Mouse (Mus musculus): ENCODE results near the gene Asb9. TPM values are rescaled to one million over a fixed set of nuclear protein-coding genes. Genes with fewer than 3 reads are reported as not detected.

Gene Asb9
- polyA plus RNA-seq (2015; fragmentation: Nextera tagmentation; extraction: Ambion mirVana), result not detected in 2 replicates

GRCm38 (mm10) chrX:164505709-164506498 is at the start of gene Asb9:
Gene Asb9, plus strand, starts transcription at chrX:164506327.

Other genes starting within 250 kb of the Asb9 start
- 0.51 and 0.55 TPM in 2 replicates for gene Bmx, start 248.1 kb upstream of the Asb9 start, polyA plus RNA-seq (2015; fragmentation: Nextera tagmentation; extraction: Ambion mirVana)
- gene Pir, start 237.0 kb upstream of the Asb9 start, polyA plus RNA-seq (2015; fragmentation: Nextera tagmentation; extraction: Ambion mirVana), result 6.5 and 7.2 TPM in 2 replicates
- gene Vegfd, start 132.9 kb upstream of the Asb9 start, polyA plus RNA-seq (2015; fragmentation: Nextera tagmentation; extraction: Ambion mirVana), result 5.1 and 6.6 TPM in 2 replicates
- 2.1 and 2.4 TPM in 2 replicates for gene Piga, start 86.5 kb upstream of the Asb9 start, polyA plus RNA-seq (2015; fragmentation: Nextera tagmentation; extraction: Ambion mirVana)
- gene Asb11, start 69.3 kb upstream of the Asb9 start, polyA plus RNA-seq (2015; fragmentation: Nextera tagmentation; extraction: Ambion mirVana), result 22.3 and 30.1 TPM in 2 replicates